Mouse (Mus musculus): ENCODE data around the gene Ei24. TPM values are rescaled to one million over a fixed set of nuclear protein-coding genes. Genes with fewer than 3 reads are reported as not detected.

Gene Ei24
- polyA plus RNA-seq (2015; fragmentation: Nextera tagmentation; extraction: Ambion mirVana), result 113 and 122 TPM in 2 replicates

DNA sequence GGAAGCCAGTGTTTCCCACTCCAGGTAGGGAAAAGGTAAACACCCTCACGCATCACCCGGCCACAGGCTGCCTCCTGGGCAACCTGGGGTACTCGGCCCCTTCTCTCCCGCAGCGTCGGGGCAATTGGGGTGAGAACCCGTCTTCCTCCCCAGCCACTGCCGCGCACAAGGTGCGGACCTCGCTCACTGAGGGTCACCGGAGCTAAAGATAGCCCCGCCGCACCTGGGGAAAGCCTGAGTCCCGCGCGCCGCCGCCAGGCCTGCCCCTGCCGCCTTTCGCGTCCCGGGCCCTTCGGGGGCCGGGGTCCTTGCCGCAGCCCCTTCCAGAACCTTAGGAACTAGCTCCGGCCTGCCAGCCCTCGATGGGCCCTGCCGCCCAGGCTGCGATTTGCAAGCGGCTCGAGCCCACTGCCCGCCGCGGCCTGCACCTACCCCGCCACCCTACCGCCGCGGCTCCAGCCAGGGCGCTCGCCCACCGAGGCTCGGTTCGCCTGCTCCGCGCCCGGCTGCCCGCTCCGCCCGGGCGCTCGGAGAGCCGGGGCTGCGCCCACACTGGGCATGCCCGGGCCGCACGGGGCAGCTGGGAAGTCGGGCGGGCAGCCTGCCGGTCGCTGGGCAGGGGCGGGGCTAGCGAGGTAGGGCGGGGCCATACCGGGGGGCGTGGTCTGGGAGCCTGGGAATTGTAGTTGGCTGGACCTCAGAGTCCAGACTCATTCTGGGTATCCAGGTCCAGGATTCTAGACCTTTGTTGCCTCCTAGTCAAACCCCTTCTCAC is at the start of gene Ei24:
Ei24 (minus strand) TSS at position 613 of the 775 bp plus-strand sequence.
- under 1% methylated on average over 56 of the region's 66 CpGs for WGBS
- H3K9ac ChIP-seq, result peak within 1 kb of the TSS; percentile 98
- peak; percentile 99 for ATAC-seq (ENCODE audit: low FRiP score)

DNA sequence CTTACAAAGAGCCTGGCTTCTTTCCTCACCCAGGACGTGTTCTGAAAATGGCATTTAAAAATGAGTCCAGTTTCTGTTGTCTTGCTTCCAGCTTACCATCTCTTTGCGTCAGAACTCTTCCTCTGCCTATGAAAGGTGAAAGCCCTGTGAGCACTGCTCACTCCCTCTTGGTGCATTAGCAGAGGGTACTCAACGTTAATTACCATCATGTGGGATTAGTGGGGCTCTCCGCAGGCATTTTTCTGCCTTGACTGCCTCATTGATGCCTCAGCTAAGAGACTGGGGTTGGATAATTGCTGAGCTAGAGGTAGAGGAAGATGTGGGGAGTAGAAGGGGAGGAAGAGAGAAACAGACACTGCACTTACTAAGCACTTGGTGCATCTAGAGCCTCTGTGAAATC is 49.2 kb upstream of the Ei24 start:
- no peak overlapping the region for H3K27ac ChIP-seq
- H3K4me2 ChIP-seq, result no peak overlapping the region
- no peak overlapping the region for H3K4me3 ChIP-seq
- 52% methylated on average over 4 of the region's 4 CpGs for WGBS
- H3K27me3 ChIP-seq, result no peaks in the 10 kb centered on the region
- ATAC-seq (ENCODE audit: low FRiP score), result no peak
- H3K4me1 ChIP-seq (replicated peaks), result no peaks in the 10 kb centered on the region; the same call in 1 of the 2 replicates
- peaks cover 76% of the 10 kb centered on the region for H3K36me3 ChIP-seq
- H3K9ac ChIP-seq, result no peak overlapping the region
- no peaks in the 10 kb centered on the region for H3K9me3 ChIP-seq

More for the DNA sequence above, at the start of gene Ei24:
- peaks cover 33% of the 10 kb centered on the region for H3K4me1 ChIP-seq (replicated peaks)
- H3K4me3 ChIP-seq, result peak within 1 kb of the TSS; percentile 97
- H3K36me3 ChIP-seq, result peaks cover 9% of the 10 kb centered on the region
- H3K27ac ChIP-seq, result peak within 1 kb of the TSS; percentile 83
- H3K4me2 ChIP-seq, result peak within 1 kb of the TSS; percentile 81
- no peaks in the 10 kb centered on the region for H3K27me3 ChIP-seq
- no peaks in the 10 kb centered on the region for H3K9me3 ChIP-seq

DNA sequence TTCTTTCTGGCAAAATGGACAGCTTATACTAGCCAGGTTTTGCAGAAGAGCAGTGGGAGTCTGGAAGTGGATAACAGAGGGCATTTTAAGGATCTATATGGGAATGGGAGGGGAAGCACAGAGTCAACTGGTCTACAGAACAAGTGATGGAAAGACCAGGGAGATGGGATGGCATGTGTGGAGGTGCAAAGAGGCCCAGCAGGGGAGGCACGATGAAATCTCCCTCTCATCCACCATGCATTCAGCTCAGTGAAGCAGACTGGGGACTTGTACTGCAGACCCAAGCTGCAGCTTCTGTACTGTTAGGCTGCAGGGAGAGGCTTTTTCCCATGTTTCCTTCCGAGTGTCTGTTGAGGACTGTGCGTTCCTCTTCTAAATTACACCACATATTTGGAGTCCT is 36.7 kb upstream of the Ei24 start:
- peak; percentile 19 for ATAC-seq (ENCODE audit: low FRiP score)
- WGBS, result 11% methylated on average over 3 of the region's 3 CpGs
- H3K9me3 ChIP-seq, result no peaks in the 10 kb centered on the region
- peak overlapping the region; percentile 85 for H3K4me2 ChIP-seq
- H3K9ac ChIP-seq, result peak overlapping the region; percentile 89
- peaks cover 8% of the 10 kb centered on the region; the same call in 1 of the 2 replicates for H3K36me3 ChIP-seq
- H3K4me1 ChIP-seq (replicated peaks), result peaks cover 39% of the 10 kb centered on the region
- peak overlapping the region; percentile 97 for H3K27ac ChIP-seq
- peak overlapping the region; percentile 75 for H3K4me3 ChIP-seq
- H3K27me3 ChIP-seq, result no peaks in the 10 kb centered on the region

DNA sequence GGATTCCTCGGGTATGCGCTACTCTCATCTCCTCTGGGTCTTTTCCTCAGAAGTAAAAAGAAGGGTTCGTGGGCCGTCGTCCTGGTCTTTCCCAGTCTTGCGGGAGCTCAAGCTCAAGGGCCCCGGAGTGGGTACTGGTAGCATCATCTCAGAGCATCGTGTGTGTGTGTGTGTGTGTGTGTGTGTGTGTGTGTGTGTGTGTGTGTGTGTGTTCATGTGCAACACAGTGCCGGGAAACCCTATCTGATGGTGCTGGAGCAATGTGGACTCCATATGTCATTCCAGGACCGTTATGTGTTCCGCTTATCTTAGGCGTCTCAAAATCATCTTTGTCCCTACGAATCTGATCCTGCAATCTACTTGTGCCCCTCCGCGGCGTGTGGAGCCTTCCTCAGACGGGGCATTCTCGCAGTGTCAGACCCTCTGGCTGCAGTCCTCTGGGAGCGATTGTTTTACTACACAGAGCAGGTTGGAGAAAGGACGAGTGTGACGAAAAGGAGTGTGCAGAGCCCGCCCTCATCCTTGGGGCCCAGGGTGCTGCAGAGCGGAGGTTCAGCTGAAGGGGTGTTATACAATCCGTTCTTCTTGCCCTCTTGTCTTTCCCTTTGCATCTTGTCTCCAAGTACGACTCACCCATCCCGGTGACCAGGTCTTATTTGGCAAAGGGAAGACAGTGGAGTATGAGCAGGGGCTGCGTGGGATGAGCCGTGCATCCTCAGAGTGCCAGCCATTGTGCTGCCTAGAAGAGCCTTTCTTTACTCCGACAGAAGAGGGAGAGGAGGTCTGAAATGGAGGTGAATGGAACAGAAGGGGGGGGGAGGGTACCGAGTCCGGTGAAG is 36.1 kb upstream of the Ei24 start:
- Histone ChIP-seq H3K4me1 (replicated peaks) (peaks cover 39% of the 10 kb centered on the region), H3K4me2 (peak overlapping the region; percentile 85), H3K36me3 (peaks cover 8% of the 10 kb centered on the region; the same call in 1 of the 2 replicates), H3K4me3 (peak overlapping the region; percentile 75), H3K27me3 (no peaks in the 10 kb centered on the region), H3K9me3 (no peaks in the 10 kb centered on the region), H3K27ac (peak overlapping the region; percentile 97), H3K9ac (peak overlapping the region; percentile 89)
- 0% methylated on average over 31 of the region's 31 CpGs for WGBS
- peak; percentile 79 for ATAC-seq (ENCODE audit: low FRiP score)

DNA sequence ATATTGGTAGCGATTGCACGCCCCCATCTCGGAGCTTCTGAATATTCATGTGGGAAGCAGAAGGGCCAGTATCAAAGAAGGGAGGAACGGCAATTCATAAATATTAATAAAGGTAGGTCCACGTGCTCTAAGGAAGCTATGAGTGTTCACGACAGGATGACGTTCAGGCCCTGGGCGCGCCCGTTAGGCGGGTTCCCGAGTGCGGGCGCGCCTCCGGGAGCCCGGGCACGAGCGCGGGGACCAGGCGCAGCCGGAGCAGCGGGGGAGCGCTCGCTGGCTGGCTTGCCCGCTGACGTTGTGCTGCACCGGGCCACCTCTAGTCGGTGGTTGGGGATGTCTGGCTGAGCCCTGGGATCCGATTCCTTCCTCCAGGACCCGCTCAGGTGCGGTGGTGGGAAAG is 35.3 kb upstream of the Ei24 start:
- under 1% methylated on average over 32 of the region's 32 CpGs for WGBS
- Histone ChIP-seq H3K4me1 (replicated peaks) (peaks cover 40% of the 10 kb centered on the region), H3K9ac (peak overlapping the region; percentile 89), H3K9me3 (no peaks in the 10 kb centered on the region), H3K4me3 (peak overlapping the region; percentile 75), H3K27ac (peak overlapping the region; percentile 97), H3K36me3 (peaks cover 8% of the 10 kb centered on the region; the same call in 1 of the 2 replicates), H3K27me3 (no peaks in the 10 kb centered on the region), H3K4me2 (peak overlapping the region; percentile 85)
- ATAC-seq (ENCODE audit: low FRiP score), result peak; percentile 91

DNA sequence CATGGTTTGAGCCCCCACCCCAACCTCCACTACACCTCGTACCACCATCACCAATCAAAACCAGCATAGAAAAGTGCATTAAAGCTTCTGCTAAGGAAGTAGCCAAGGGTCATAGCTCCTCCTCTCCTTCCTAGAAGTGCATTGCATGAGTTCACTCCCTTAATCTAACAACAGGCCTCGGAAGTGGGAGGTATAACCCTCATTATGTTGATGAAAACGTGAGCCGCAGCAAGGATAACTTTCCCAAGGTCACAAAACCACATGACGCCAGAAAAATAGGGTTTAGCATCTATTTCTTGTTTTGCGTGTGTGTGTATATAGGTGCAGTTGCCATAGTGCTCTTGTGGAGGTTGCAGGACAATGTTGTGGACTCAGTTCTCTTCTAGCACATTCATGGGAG is 34.2 kb upstream of the Ei24 start:
- no peak overlapping the region for H3K4me3 ChIP-seq
- peaks cover 36% of the 10 kb centered on the region for H3K4me1 ChIP-seq (replicated peaks)
- H3K27me3 ChIP-seq, result no peaks in the 10 kb centered on the region
- H3K9ac ChIP-seq, result no peak overlapping the region
- 80% methylated on average over 6 of the region's 6 CpGs for WGBS
- no peaks in the 10 kb centered on the region for H3K9me3 ChIP-seq
- peaks cover 6% of the 10 kb centered on the region; the same call in 1 of the 2 replicates for H3K36me3 ChIP-seq
- ATAC-seq (ENCODE audit: low FRiP score), result no peak
- no peak overlapping the region for H3K27ac ChIP-seq
- H3K4me2 ChIP-seq, result no peak overlapping the region

DNA sequence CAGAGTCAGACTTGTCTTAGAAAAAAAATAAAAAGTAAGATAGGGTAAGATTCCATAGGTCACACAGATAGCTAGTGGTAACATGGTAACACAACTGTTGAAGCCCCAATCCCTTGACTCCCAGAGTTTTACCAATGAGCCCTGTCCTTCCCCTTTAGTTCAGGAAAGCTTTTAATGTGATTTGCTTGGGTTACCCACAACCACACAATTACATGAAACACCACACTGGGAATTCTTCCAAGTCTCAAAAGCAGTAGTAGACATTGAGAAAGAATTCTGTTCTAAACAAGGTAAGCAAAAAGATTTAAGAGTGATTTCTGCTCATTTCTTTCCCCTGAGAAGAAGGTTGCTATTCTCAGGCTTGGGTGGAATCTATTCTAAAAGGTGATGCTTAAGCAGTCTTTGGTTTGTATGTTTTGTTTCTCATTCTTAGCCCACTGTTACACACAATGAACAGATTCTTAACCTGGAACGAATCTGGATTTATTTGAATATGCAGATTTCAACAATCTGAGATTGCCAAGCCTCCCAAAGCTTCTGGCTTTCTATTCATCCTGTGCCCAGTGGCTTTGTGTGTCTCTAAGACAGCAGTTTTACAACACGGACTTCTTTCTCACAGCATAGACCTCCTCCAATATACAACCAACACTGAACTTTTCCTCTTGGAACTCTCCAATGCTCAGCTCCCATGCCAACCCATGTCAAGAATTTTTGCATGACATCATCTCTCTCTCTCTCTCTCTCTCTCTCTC is 29.6 kb upstream of the Ei24 start:
- no peaks in the 10 kb centered on the region for H3K9me3 ChIP-seq
- H3K4me2 ChIP-seq, result no peak overlapping the region
- peak overlapping the region; percentile 40; the same call in 1 of the 2 replicates for H3K27ac ChIP-seq
- no peaks in the 10 kb centered on the region for H3K27me3 ChIP-seq
- peaks cover 36% of the 10 kb centered on the region for H3K4me1 ChIP-seq (replicated peaks)
- WGBS, result 36% methylated on average over 2 of the region's 2 CpGs
- no peaks in the 10 kb centered on the region for H3K36me3 ChIP-seq
- no peak for ATAC-seq (ENCODE audit: low FRiP score)
- no peak overlapping the region for H3K9ac ChIP-seq
- H3K4me3 ChIP-seq, result no peak overlapping the region

DNA sequence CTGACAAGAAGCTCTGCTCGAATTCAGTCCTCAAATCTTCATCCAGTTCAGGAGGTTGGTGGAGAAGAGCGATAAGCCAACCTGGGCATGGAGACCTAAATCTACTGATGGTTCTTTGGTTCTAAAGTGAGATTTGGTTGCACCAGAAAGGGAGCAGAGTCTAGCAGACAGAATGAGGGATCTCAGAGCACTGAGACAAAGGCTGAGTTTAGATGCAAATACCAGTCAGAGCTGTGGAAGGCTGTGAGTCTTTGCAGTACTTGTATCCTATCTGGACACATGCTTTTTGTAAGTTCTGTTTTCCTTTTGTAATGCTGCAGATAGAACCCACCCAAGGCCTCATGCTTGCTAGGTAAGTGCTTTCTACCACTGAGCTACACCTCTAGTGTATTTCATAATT is 24.8 kb upstream of the Ei24 start:
- H3K9me3 ChIP-seq, result no peaks in the 10 kb centered on the region
- no peaks in the 10 kb centered on the region for H3K36me3 ChIP-seq
- 7% methylated on average over 2 of the region's 2 CpGs for WGBS
- peaks cover 30% of the 10 kb centered on the region for H3K4me1 ChIP-seq (replicated peaks)
- peak overlapping the region; percentile 98 for H3K27ac ChIP-seq
- H3K4me3 ChIP-seq, result peak overlapping the region; percentile 38
- peak; percentile 54 for ATAC-seq (ENCODE audit: low FRiP score)
- H3K27me3 ChIP-seq, result no peaks in the 10 kb centered on the region
- peak overlapping the region; percentile 71 for H3K9ac ChIP-seq
- peak overlapping the region; percentile 61 for H3K4me2 ChIP-seq

DNA sequence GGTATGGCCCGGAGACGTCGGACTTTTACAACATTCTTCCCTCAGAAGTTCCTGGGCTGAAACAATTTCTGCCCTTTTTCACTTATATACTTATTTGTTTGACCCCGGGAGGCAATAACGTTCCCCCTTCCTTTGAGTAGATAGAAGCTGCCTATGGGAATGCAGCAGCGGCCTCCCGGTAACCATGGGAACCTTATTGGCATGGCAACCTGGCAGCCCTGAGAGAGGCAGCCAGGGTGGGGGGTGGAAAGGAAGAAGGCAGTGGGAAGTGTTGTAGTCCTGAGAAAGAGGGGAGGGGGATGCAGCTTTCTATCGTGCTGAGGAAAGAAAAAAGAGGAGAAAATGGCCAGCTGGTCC is 24.4 kb upstream of the Ei24 start, which contains the start of gene Fez1:
Fez1 (plus strand) TSS at position 221 of the 357 bp plus-strand sequence.
- peak; percentile 98 for ATAC-seq (ENCODE audit: low FRiP score)
- peak within 1 kb of the TSS; percentile 61 for H3K4me2 ChIP-seq
- H3K4me3 ChIP-seq, result peak within 1 kb of the TSS; percentile 38
- H3K27ac ChIP-seq, result peak within 1 kb of the TSS; percentile 98
- H3K9ac ChIP-seq, result peak within 1 kb of the TSS; percentile 71
- no peaks in the 10 kb centered on the region for H3K9me3 ChIP-seq
- WGBS, result 0% methylated on average over 8 of the region's 8 CpGs
- H3K36me3 ChIP-seq, result no peaks in the 10 kb centered on the region
- H3K27me3 ChIP-seq, result no peaks in the 10 kb centered on the region
- H3K4me1 ChIP-seq (replicated peaks), result peaks cover 30% of the 10 kb centered on the region

DNA sequence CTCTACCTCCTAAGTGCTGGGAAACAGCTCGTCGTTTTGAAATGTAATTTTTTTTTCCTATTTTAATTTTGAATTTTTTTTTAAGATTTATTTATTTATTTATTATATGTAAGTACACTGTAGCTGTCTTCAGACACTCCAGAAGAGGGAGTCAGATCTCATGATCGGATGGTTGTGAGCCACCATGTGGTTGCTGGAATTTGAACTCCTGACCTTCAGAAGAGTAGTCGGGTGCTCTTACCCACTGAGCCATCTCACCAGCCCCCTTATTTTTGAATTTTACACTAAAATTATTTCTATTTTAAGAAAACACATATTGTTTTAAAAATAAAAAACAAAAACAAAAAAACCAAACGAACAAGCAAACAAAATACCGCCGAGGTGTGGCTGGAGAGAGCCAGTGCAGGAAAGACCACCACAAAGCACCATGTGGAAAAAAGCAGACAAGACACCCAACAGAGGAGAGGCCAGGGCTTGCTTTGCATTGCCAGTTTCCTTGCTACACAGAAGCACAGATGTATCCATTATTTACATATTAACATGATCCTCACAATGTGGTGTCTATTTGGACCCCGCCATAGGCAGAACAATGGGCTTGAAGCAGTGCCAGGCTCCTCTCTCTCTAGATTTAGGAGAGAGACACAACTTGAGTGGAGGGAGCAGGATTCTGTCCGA is 23.9 kb upstream of the Ei24 start:
- peak; percentile 89 for ATAC-seq (ENCODE audit: low FRiP score)
- H3K9ac ChIP-seq, result peak overlapping the region; percentile 71

DNA sequence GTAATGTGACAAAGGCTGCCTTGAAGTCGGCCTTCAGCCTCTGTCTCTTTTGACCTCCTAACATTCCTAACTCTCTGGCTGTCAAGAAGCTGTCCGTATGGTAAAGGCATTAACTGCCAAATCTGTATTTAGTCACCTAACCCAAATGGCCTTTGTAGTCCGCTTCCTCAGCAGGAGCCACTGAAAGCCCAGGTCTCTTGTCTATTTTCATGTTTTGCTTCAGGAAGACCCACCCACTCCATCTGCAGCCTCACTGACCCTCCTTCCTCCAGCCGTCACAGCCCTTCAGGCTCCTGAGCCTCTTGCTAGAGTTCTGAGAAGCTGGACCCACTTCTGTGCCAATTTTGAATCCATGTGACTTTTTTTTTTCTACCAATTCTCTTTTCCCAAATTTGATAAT is 21.7 kb upstream of the Ei24 start:
- Histone ChIP-seq H3K4me1 (replicated peaks) (peaks cover 23% of the 10 kb centered on the region), H3K4me3 (no peak overlapping the region), H3K27ac (no peak overlapping the region), H3K36me3 (no peaks in the 10 kb centered on the region), H3K27me3 (no peaks in the 10 kb centered on the region), H3K9me3 (no peaks in the 10 kb centered on the region), H3K4me2 (no peak overlapping the region), H3K9ac (no peak overlapping the region)
- ATAC-seq (ENCODE audit: low FRiP score), result no peak
- 62% methylated on average over 4 of the region's 4 CpGs for WGBS

More for the DNA sequence above, 23.9 kb upstream of the Ei24 start:
- H3K27ac ChIP-seq, result peak overlapping the region; percentile 98
- peak overlapping the region; percentile 38 for H3K4me3 ChIP-seq
- H3K9me3 ChIP-seq, result no peaks in the 10 kb centered on the region
- 22% methylated on average over 9 of the region's 9 CpGs for WGBS
- H3K27me3 ChIP-seq, result no peaks in the 10 kb centered on the region
- H3K4me1 ChIP-seq (replicated peaks), result peaks cover 30% of the 10 kb centered on the region
- no peaks in the 10 kb centered on the region for H3K36me3 ChIP-seq
- H3K4me2 ChIP-seq, result peak overlapping the region; percentile 61
